Mouse (Mus musculus) forebrain, embryonic 14.5 days (tissue): ENCODE data around the gene Arfrp1. TPM values are rescaled to one million over a fixed set of nuclear protein-coding genes. Genes with fewer than 3 reads are reported as not detected.
A peak's percentile ranks its signal among the peaks of the same experiment; 100 is the strongest.

Experiments
- ATAC-seq: fragments of 200-750 bp; cut with Nextera tagmentation; 2 replicates; pipeline ENCODE4 v1.8.0; 2017; ENCODE audit warnings: mild to moderate bottlenecking, moderate library complexity
- DNase-seq: peaks from one replicate; pipeline ENCODE4 v3.0.0-alpha.2; 2015; ENCODE audit warnings: low spot score
- H3K27ac ChIP-seq: fragments of 300-500 bp; sonication (generic); 2 replicates; pipeline ENCODE4 v1.5.1; 2014; ENCODE audit warnings: low read depth, mild to moderate bottlenecking, control low read depth, low read length, moderate library complexity
- H3K27me3 ChIP-seq: fragments of 300-500 bp; sonication (generic); replicated peaks from 2 replicates; pipeline ENCODE4 v1.6.1; 2014; ENCODE audit warnings: low read length, control low read depth, mixed read lengths; ENCODE audit not compliant: control insufficient read depth, insufficient read depth
- H3K36me3 ChIP-seq: fragments of 300-500 bp; sonication (generic); 2 replicates; pipeline ENCODE4 v1.6.1; 2014; ENCODE audit warnings: low read length, control low read depth; ENCODE audit not compliant: control insufficient read depth, insufficient read depth
- H3K4me1 ChIP-seq: fragments of 300-500 bp; sonication (generic); 2 replicates; pipeline ENCODE4 v1.6.1; 2014; ENCODE audit warnings: antibody characterized with exemption, low read length, control low read depth; ENCODE audit not compliant: control insufficient read depth, insufficient read depth
- H3K4me2 ChIP-seq: fragments of 300-500 bp; sonication (generic); 2 replicates; pipeline ENCODE4 v1.6.1; 2014; ENCODE audit warnings: mild to moderate bottlenecking, control low read depth, low read length
- H3K4me3 ChIP-seq: fragments of 300-500 bp; sonication (generic); 2 replicates; pipeline ENCODE4 v1.5.1; 2014; ENCODE audit warnings: low read depth, low read length, control low read depth
- H3K9ac ChIP-seq: fragments of 300-500 bp; sonication (generic); 2 replicates; pipeline ENCODE4 v1.6.1; 2014; ENCODE audit warnings: mild to moderate bottlenecking, low read length, control low read depth, moderate library complexity
- H3K9me3 ChIP-seq: fragments of 300-500 bp; sonication (generic); replicated peaks from 2 replicates; pipeline ENCODE4 v1.6.1; 2016; ENCODE audit warnings: low read length, control low read depth, mixed read lengths; ENCODE audit not compliant: control insufficient read depth
- WGBS: fragments of 180-500 bp; shearing (Covaris S2); extraction: QIAGEN DNeasy Blood & Tissue Kit; methylation state at CpG from one replicate; pipeline ENCODE4 v1.1.7; 2014; 5-methylcytosine and 5-hydroxymethylcytosine counted together
- polyA plus RNA-seq: library from polyadenylated mRNA; unstranded; fragments of >200 nt; fragmentation: Nextera tagmentation; extraction: Ambion mirVana; gene quantifications from 2 replicates; pipeline ENCODE4 v1.2.1, GENCODE M21; 2014

Arfrp1 gene
- 58.6 and 63.5 TPM in 2 replicates for polyA plus RNA-seq

DNA sequence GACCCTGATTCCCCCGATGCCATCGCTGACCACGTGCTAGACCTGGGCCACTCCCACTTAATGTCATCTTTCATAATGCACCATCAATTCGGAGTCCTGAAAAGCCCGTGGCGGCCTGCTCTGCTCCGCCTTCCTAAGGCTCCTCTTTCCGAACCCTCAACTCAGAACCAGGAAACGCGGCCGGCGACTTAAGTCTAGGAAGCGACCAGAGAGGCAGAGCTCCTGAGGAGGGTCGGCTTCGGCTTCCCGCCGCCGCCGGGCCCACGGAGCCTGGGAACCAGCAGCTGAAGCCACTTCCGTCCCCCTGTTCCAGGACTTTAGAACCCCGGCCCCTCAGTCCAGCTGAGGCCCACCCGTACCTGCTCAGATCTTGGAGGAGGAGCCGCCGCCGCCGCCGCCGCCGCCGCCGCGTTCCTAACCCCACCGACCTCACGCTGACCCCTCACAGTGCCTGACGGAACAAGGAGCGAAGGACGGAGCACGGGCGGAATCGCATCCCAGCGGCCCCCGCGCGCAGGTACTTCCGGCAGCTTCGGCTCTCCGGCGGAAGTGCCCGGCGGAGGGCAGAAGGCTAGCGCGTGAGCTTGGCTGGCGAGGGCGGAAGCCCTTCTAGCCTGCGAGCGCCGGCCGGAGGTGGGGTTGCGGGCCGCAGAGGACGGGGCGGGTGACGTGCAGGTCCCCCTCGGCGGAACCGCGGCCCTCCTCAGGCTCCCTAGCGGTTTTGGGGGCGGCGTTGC lies at the start of gene Arfrp1, which contains the start of gene Zgpat:
Gene Arfrp1 (minus strand): TSS at position 545 of the 737 bp plus-strand sequence.
Gene Zgpat (plus strand): TSS at position 69 of the 737 bp plus-strand sequence.
- Histone ChIP-seq H3K9ac (peak within 1 kb of the TSS; percentile 93), H3K4me3 (peak within 1 kb of the TSS; percentile 91), H3K9me3 (no peaks in the 10 kb centered on the region), H3K4me2 (peak within 1 kb of the TSS; percentile 95), H3K36me3 (peaks cover 40% of the 10 kb centered on the region), H3K27me3 (no peaks in the 10 kb centered on the region), H3K27ac (peak within 1 kb of the TSS; percentile 88), H3K4me1 (peaks cover 21% of the 10 kb centered on the region)
- under 1% methylated on average over 70 of the region's 71 CpGs for WGBS
- peak; percentile 87 for DNase-seq
- peak; percentile 95 for ATAC-seq

DNA sequence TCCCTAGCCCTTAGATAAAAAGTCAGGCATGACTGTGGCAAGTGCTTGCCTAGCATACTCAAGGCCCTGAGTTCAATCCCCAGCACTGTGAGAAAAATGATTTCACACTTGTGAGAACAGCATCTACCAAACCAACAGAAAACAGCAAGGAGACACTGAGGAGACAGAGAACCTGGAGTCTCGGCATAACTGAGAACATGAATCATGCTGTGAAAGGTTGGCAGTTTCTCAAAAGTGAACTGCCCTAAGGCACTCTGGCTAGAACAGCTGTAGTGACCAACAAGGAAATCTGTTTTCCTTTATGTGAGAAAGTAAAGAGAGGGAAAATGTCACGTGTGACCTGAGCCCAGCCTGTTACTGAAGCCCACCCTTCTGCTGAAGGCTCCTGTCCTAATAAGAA lies 47.9 kb upstream of the Arfrp1 start:
- ATAC-seq (no peak), DNase-seq (no peak)
- Histone ChIP-seq H3K4me3 (no peak overlapping the region), H3K9me3 (no peaks in the 10 kb centered on the region), H3K36me3 (0 out of 2 replicates have a peak, but pooled peaks cover 2% of the 10 kb centered on the region), H3K27me3 (no peaks in the 10 kb centered on the region), H3K4me1 (no peaks in the 10 kb centered on the region), H3K9ac (no peak overlapping the region), H3K27ac (no peak overlapping the region), H3K4me2 (no peak overlapping the region)
- 44% methylated on average over 2 of the region's 2 CpGs for WGBS

DNA sequence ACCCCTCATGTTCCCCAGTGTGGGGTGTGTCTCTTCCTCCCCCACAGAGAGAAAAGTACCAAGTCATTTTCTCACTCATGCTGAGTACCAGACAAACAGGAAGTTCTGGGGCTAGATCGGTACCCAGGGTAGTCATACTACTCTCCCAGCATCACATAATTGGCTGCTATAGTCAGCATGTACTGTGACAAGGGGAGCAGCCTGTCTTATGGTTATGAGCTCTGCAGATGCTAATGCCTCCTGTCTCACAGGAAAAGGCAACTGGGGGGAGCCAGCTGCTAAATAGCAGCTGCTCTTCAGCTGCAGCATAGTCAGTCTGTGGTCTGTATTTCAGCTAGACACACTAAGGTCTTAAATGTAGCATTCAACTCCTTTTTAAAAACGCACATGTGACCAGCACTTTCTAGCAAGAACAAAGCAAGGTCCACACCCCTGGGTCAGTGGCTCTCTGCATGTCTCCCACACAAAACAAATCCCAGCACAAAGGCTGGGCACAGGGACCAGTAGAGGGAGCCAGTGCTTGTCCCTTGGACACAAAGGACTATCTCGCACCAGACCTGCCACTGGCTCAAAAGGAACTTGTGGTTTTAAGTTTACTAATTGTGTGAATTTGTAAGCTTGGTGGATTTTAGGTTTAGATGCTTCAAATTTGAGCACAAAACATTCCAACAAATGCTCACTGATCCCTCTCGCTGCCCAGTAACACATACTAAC lies 45.7 kb upstream of the Arfrp1 start:
- DNase-seq = peak; percentile 79
- no peak overlapping the region for H3K9ac ChIP-seq
- H3K9me3 ChIP-seq = no peaks in the 10 kb centered on the region
- H3K27ac ChIP-seq = peak overlapping the region; percentile 44; the same call in 1 of the 2 replicates
- ATAC-seq = peak; percentile 67; the same call in 1 of the 2 replicates
- no peak overlapping the region for H3K4me2 ChIP-seq
- H3K4me3 ChIP-seq = no peak overlapping the region
- 30% methylated on average over 4 of the region's 4 CpGs for WGBS
- no peaks in the 10 kb centered on the region for H3K4me1 ChIP-seq
- H3K36me3 ChIP-seq = 0 out of 2 replicates have a peak, but pooled peaks cover 2% of the 10 kb centered on the region
- no peaks in the 10 kb centered on the region for H3K27me3 ChIP-seq

DNA sequence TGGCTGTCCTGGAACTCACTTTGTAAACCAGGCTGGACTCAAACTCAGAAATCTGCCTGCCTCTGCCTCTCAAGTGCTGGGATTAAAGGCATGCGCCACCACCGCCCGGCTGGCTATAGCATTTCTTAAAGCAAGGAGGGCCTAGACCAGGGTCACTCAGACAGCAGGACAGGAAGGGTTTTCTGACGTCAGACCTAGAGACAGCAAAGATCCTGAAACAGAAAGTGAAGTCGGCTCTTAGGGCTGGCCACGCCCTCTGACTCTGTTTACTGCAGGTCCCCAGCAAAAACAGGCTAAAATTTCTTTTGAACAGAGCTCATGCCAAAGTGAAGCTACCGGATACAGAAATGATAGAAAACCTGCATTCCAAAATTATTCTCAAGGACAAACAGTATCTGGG lies 44.4 kb upstream of the Arfrp1 start:
- DNase-seq (no peak), ATAC-seq (no peak)
- H3K27me3 ChIP-seq = no peaks in the 10 kb centered on the region
- 88% methylated on average over 7 of the region's 7 CpGs for WGBS
- no peak overlapping the region for H3K9ac ChIP-seq
- 0 out of 2 replicates have a peak, but pooled peaks cover 2% of the 10 kb centered on the region for H3K36me3 ChIP-seq
- H3K4me1 ChIP-seq = no peaks in the 10 kb centered on the region
- H3K9me3 ChIP-seq = no peaks in the 10 kb centered on the region
- no peak overlapping the region for H3K4me3 ChIP-seq
- H3K4me2 ChIP-seq = no peak overlapping the region
- H3K27ac ChIP-seq = no peak overlapping the region

DNA sequence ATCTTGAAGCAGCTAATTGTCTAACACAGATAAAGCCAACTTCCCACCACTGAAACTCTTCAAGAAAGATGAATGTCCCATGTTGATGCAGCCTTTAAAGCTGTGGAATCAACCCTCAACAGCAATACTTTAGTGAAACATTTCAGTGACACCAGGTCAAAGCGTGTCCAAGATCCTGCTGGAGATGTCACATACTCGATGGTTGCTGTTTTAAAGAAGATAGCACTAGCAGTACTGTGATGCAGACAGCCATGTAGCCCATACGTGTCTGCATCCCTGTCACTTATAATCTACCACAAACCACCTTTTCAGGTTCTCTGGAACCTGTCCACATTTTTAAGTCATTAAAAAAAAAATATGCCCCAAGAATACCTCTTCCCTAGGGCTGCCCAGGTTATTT lies 38.5 kb upstream of the Arfrp1 start:
- Histone ChIP-seq H3K4me3 (no peak overlapping the region), H3K4me1 (no peaks in the 10 kb centered on the region), H3K9me3 (no peaks in the 10 kb centered on the region), H3K36me3 (0 out of 2 replicates have a peak, but pooled peaks cover 2% of the 10 kb centered on the region), H3K27me3 (no peaks in the 10 kb centered on the region), H3K27ac (no peak overlapping the region), H3K4me2 (no peak overlapping the region), H3K9ac (no peak overlapping the region)
- 87% methylated on average over 3 of the region's 3 CpGs for WGBS
- DNase-seq (no peak), ATAC-seq (no peak)

DNA sequence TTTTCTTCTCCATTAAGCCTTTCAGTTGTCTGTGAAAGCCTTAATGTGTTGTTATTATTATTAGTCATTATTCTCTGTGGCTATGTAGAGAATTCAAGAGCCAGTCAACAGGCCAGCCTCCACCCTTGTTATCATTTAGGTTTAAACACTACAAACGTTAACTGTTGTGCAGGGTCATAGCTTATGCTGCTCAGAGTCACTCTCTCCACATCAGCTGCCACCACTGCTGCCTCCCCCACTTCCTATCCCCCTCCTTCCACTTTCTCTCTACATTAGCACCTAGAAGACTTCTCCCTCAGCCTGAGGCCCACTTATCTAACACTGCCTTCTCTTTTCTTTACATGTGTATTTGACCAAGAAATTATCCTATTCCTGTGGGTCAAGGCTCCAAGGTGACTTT lies 36.3 kb upstream of the Arfrp1 start:
- DNase-seq (no peak), ATAC-seq (no peak)
- Histone ChIP-seq H3K27me3 (no peaks in the 10 kb centered on the region), H3K4me1 (no peaks in the 10 kb centered on the region), H3K27ac (no peak overlapping the region), H3K9me3 (no peaks in the 10 kb centered on the region), H3K4me2 (no peak overlapping the region), H3K4me3 (no peak overlapping the region), H3K9ac (no peak overlapping the region), H3K36me3 (no peaks in the 10 kb centered on the region)
- WGBS = 44% methylated on average over 1 of the region's 1 CpGs

DNA sequence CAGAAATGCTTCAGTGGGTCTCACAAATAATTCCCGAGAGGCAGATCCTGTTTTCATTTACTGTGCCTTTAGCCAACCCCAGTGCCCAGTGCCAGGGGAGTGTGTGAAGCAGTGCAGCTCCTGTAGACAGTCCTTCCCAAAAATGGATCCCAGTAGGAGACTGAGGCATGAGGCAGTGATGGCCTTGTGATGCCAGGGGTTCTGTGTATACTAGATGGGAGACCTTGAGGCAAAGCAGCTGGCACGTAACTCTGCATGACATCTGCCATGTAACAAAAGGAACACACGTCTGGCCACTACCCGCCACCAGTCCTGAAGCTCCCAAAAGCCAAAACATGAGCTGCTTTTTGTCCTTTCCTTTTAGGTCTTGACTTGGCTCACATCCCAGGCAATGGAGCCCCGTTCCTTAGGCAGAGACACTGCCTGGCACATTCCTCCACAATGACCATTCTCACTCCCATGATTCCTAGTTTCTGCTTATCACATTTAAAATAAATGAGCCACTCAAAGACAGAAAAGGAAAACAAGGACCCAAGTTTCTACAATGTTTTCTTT lies 32.1 kb upstream of the Arfrp1 start:
- H3K36me3 ChIP-seq = no peaks in the 10 kb centered on the region; the same call in 1 of the 2 replicates
- no peak overlapping the region for H3K27ac ChIP-seq
- no peaks in the 10 kb centered on the region for H3K9me3 ChIP-seq
- H3K4me1 ChIP-seq = no peaks in the 10 kb centered on the region
- H3K4me2 ChIP-seq = no peak overlapping the region
- no peaks in the 10 kb centered on the region for H3K27me3 ChIP-seq
- H3K4me3 ChIP-seq = no peak overlapping the region
- no peak for ATAC-seq
- no peak for DNase-seq
- H3K9ac ChIP-seq = 0 out of 2 replicates have a peak overlapping the region, but pooled peaks have one; percentile 5
- whole genome bisulfite sequencing = 60% methylated on average over 5 of the region's 5 CpGs

DNA sequence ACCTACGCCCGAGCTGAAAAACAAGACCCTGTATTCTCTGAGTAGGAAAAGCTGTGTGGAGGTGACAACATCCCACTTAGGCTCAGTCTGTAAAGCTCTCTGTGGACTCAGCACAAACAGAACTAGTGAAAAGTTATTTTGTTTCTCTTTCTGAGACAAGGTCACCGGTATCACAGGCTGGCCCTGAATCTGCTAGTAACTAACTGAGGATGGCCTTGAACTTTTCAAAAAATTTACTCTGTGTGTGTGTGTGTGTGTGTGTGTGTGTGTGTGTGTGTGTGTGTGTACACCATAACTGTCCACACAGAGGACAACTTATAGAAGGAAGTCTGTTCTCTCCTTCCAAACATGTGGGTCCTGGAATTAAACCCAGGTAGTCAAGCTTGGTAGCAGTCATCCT lies 28.9 kb upstream of the Arfrp1 start:
- Histone ChIP-seq H3K4me1 (no peaks in the 10 kb centered on the region), H3K36me3 (peaks cover 7% of the 10 kb centered on the region), H3K4me2 (no peak overlapping the region), H3K4me3 (no peak overlapping the region), H3K9me3 (no peaks in the 10 kb centered on the region), H3K9ac (no peak overlapping the region), H3K27ac (no peak overlapping the region), H3K27me3 (no peaks in the 10 kb centered on the region)
- ATAC-seq (no peak), DNase-seq (no peak)
- 95% methylated on average over 3 of the region's 3 CpGs for WGBS
